Mouse (Mus musculus) stomach, adult 2 months (tissue): ENCODE results near the gene Olfr1055. TPM values are rescaled to one million over a fixed set of nuclear protein-coding genes. Genes with fewer than 3 reads are reported as not detected.

Experiments
- polyA plus RNA-seq: library from polyadenylated mRNA; depleted of rRNA; stranded (reverse); fragments of >200 nt; gene quantifications from 2 replicates; pipeline ENCODE4 v1.2.3, GENCODE M21; 2012; rRNA removed

The Olfr1055 gene
- not detected in 2 replicates for polyA plus RNA-seq

DNA sequence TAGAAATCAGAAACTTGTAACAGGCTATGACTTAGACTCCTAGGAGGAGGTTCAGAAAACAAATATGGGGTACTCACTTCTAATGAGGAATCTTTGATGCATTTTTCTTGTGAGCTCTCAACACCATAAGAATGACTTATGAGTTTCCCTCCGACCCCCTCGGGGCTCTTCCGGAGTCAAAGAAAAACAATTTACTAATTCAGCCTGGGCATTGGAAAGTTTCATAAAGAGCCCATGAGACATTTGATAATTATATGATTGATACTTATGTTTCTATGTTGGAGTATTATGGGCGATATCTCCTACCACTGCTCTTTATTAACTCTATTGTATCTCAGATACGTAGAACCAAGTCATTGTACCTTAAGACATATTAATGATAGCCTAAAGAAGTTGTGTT lies at the start of gene Olfr1055:
Olfr1055 (minus strand) TSS at position 101 of the 400 bp plus-strand sequence.

GRCm38 (mm10) chr2:86388461-86388860 lies 38.4 kb upstream of the Olfr1055 start, which contains the start of gene Olfr1058:
TSS of gene Olfr1058 (minus strand) at chr2:86388561.

GRCm38 (mm10) chr2:86378293-86378692 lies 28.2 kb upstream of the Olfr1055 start, which contains the start of gene Olfr1057:
TSS of gene Olfr1057 (minus strand) at chr2:86378393.

GRCm38 (mm10) chr2:86362369-86362768 lies 12.3 kb upstream of the Olfr1055 start, which contains the start of gene Olfr1056:
TSS of gene Olfr1056 (minus strand) at chr2:86362469.

DNA sequence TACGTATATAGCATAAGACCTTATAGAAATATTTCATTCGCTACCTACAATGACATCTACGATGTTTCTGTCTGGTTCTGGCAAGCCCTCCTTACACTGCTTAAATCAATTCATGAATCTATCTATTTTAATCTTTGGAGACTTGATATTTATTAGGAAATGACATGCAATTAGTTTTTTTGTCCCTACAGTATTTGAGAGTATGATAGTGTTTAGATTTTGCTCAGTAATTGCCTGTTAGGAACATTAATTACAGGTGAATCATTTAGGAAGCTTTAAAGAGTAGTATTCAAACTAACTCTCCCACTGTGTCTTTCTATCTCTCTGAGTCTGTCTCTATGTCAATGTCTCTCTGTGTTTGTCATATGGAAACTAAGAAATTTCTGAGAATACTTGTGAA lies 14.8 kb downstream of the Olfr1055 start, which contains the start of gene Olfr1054:
Olfr1054 (minus strand) TSS at position 101 of the 400 bp plus-strand sequence.

GRCm38 (mm10) chr2:86315184-86315583 lies 34.9 kb downstream of the Olfr1055 start, which contains the start of gene Olfr1053:
TSS of gene Olfr1053 (minus strand) at chr2:86315284.

Other genes starting within 250 kb of the Olfr1055 start
- not detected in 2 replicates for gene Olfr1039, start 214.4 kb downstream of the Olfr1055 start, polyA plus RNA-seq
- not detected in 2 replicates for gene Olfr1040, start 203.6 kb downstream of the Olfr1055 start, polyA plus RNA-seq
- not detected in 2 replicates for gene Olfr1042, start 188.4 kb downstream of the Olfr1055 start, polyA plus RNA-seq
- gene Olfr1043, start 182.8 kb downstream of the Olfr1055 start, polyA plus RNA-seq, result not detected in 2 replicates
- not detected in 2 replicates for gene Olfr1044, start 172.5 kb downstream of the Olfr1055 start, polyA plus RNA-seq
- gene Olfr52, start 164.6 kb downstream of the Olfr1055 start, polyA plus RNA-seq, result not detected in 2 replicates
- not detected in 2 replicates for gene Olfr1045, start 147.3 kb downstream of the Olfr1055 start, polyA plus RNA-seq
- not detected in 2 replicates for gene Olfr1046, start 131.0 kb downstream of the Olfr1055 start, polyA plus RNA-seq
- gene Olfr1047, start 118.9 kb downstream of the Olfr1055 start, polyA plus RNA-seq, result not detected in 2 replicates
- not detected in 2 replicates for gene Olfr1048, start 110.0 kb downstream of the Olfr1055 start, polyA plus RNA-seq
- not detected in 2 replicates for gene Olfr1049, start 92.0 kb downstream of the Olfr1055 start, polyA plus RNA-seq
- gene Olfr1051, start 71.2 kb downstream of the Olfr1055 start, polyA plus RNA-seq, result not detected in 2 replicates
- not detected in 2 replicates for gene Olfr1052, start 57.8 kb downstream of the Olfr1055 start, polyA plus RNA-seq
- gene Olfr1053, start 35.0 kb downstream of the Olfr1055 start, polyA plus RNA-seq, result not detected in 2 replicates
- gene Olfr1054, start 14.9 kb downstream of the Olfr1055 start, polyA plus RNA-seq, result not detected in 2 replicates
- gene Olfr1056, start 12.2 kb upstream of the Olfr1055 start, polyA plus RNA-seq, result not detected in 2 replicates
- gene Olfr1057, start 28.1 kb upstream of the Olfr1055 start, polyA plus RNA-seq, result not detected in 2 replicates
- not detected in 2 replicates for gene Olfr1058, start 38.3 kb upstream of the Olfr1055 start, polyA plus RNA-seq
- not detected in 2 replicates for gene Olfr1061, start 63.8 kb upstream of the Olfr1055 start, polyA plus RNA-seq
- gene Olfr1062, start 76.5 kb upstream of the Olfr1055 start, polyA plus RNA-seq, result not detected in 2 replicates
- not detected in 2 replicates for gene Olfr1065, start 100.3 kb upstream of the Olfr1055 start, polyA plus RNA-seq
- not detected in 2 replicates for gene Olfr1066, start 106.0 kb upstream of the Olfr1055 start, polyA plus RNA-seq
- not detected in 2 replicates for gene Olfr228, start 137.1 kb upstream of the Olfr1055 start, polyA plus RNA-seq
- not detected in 2 replicates for gene Olfr1076, start 158.2 kb upstream of the Olfr1055 start, polyA plus RNA-seq
- gene Olfr1079, start 192.2 kb upstream of the Olfr1055 start, polyA plus RNA-seq, result not detected in 2 replicates
- not detected in 2 replicates for gene Olfr1080, start 208.0 kb upstream of the Olfr1055 start, polyA plus RNA-seq
- gene Olfr1082, start 248.7 kb upstream of the Olfr1055 start, polyA plus RNA-seq, result not detected in 2 replicates